Mouse (Mus musculus) hindbrain, embryonic 10.5 days (tissue): Measurements from ENCODE around the gene Gm9970. TPM values are rescaled to one million over a fixed set of nuclear protein-coding genes. Genes with fewer than 3 reads are reported as not detected.

Experiments used
- DNase-seq: peaks from one replicate; pipeline ENCODE4 v3.0.0-alpha.2; 2017; ENCODE audit warnings: low spot score
- H3K27ac ChIP-seq: fragments of 300-500 bp; sonication (generic); 2 replicates; pipeline ENCODE4 v1.5.1; 2016; ENCODE audit warnings: mild to moderate bottlenecking, moderate library complexity
- H3K27me3 ChIP-seq: fragments of 300-500 bp; sonication (generic); 2 replicates; pipeline ENCODE4 v1.6.1; 2016; ENCODE audit warnings: mild to moderate bottlenecking; ENCODE audit not compliant: poor library complexity, insufficient read depth, severe bottlenecking
- H3K36me3 ChIP-seq: fragments of 300-500 bp; sonication (generic); 2 replicates; pipeline ENCODE4 v1.6.1; 2016; ENCODE audit warnings: mild to moderate bottlenecking, moderate library complexity
- H3K4me1 ChIP-seq: fragments of 300-500 bp; sonication (generic); replicated peaks from 2 replicates; pipeline ENCODE4 v1.6.1; 2016; ENCODE audit warnings: mild to moderate bottlenecking
- H3K4me3 ChIP-seq: fragments of 300-500 bp; sonication (generic); 2 replicates; pipeline ENCODE4 v1.5.1; 2016; ENCODE audit warnings: mild to moderate bottlenecking, moderate library complexity
- H3K9me3 ChIP-seq: fragments of 300-500 bp; sonication (generic); 2 replicates; pipeline ENCODE4 v1.6.1; 2016; ENCODE audit warnings: mild to moderate bottlenecking, moderate library complexity
- WGBS: fragments of 180-500 bp; shearing (Covaris S2); methylation state at CpG from one replicate; pipeline ENCODE4 v1.1.7; 2016; 5-methylcytosine and 5-hydroxymethylcytosine counted together
- polyA plus RNA-seq: library from polyadenylated mRNA; unstranded; fragments of >200 nt; fragmentation: Nextera tagmentation; extraction: Ambion mirVana; gene quantifications from 2 replicates; pipeline ENCODE4 v1.2.1, GENCODE M21; 2016

Gene Gm9970
- 0.30 TPM in 1 of 2 replicates, not detected in the other for polyA plus RNA-seq

- WGBS: 1% methylated on average over 103 of the region's 103 CpGs
- Histone ChIP-seq H3K4me3 (peak within 1 kb of the TSS; percentile 96), H3K27ac (peak within 1 kb of the TSS; percentile 98), H3K27me3 (no peaks in the 10 kb centered on the region), H3K36me3 (peaks cover 25% of the 10 kb centered on the region), H3K4me1 (peaks cover 17% of the 10 kb centered on the region), H3K9me3 (0 out of 2 replicates have a peak, but pooled peaks cover 2% of the 10 kb centered on the region)
- DNase-seq: peak; percentile 96
Observed at GRCm38 (mm10) chr5:31240637-31241521, at the start of gene Gm9970, which contains the start of gene Nrbp1. Gene Gm9970 (minus strand): TSS chr5:31241232. Gene Nrbp1 (plus strand): TSS chr5:31240864.

GRCm38 (mm10) chr5:31289626-31290230 lies 48.7 kb upstream of the Gm9970 start:
- Histone ChIP-seq H3K9me3 (no peaks in the 10 kb centered on the region), H3K27me3 (no peaks in the 10 kb centered on the region), H3K4me3 (peak overlapping the region; percentile 58), H3K27ac (peak overlapping the region; percentile 81; the same call in 1 of the 2 replicates), H3K36me3 (peaks cover 47% of the 10 kb centered on the region), H3K4me1 (peaks cover 32% of the 10 kb centered on the region)
- DNase-seq: no peak
- 85% methylated on average over 3 of the region's 3 CpGs for WGBS

GRCm38 (mm10) chr5:31288655-31289054 lies 47.6 kb upstream of the Gm9970 start:
- Histone ChIP-seq H3K27me3 (no peaks in the 10 kb centered on the region), H3K4me3 (no peak overlapping the region), H3K27ac (no peak overlapping the region), H3K4me1 (peaks cover 21% of the 10 kb centered on the region), H3K36me3 (peaks cover 50% of the 10 kb centered on the region), H3K9me3 (no peaks in the 10 kb centered on the region)
- no peak for DNase-seq
- WGBS: 81% methylated on average over 3 of the region's 3 CpGs

GRCm38 (mm10) chr5:31288225-31288624 lies 47.2 kb upstream of the Gm9970 start:
- H3K9me3 ChIP-seq: no peaks in the 10 kb centered on the region
- no peak overlapping the region for H3K4me3 ChIP-seq
- peaks cover 21% of the 10 kb centered on the region for H3K4me1 ChIP-seq
- WGBS: 76% methylated on average over 4 of the region's 4 CpGs
- H3K36me3 ChIP-seq: peaks cover 50% of the 10 kb centered on the region
- DNase-seq: no peak
- H3K27ac ChIP-seq: no peak overlapping the region
- H3K27me3 ChIP-seq: no peaks in the 10 kb centered on the region

- Histone ChIP-seq H3K9me3 (no peaks in the 10 kb centered on the region), H3K36me3 (peaks cover 87% of the 10 kb centered on the region), H3K4me3 (no peak overlapping the region), H3K4me1 (no peaks in the 10 kb centered on the region), H3K27ac (no peak overlapping the region), H3K27me3 (no peaks in the 10 kb centered on the region)
- 90% methylated on average over 20 of the region's 20 CpGs for WGBS
- no peak for DNase-seq
Observed at GRCm38 (mm10) chr5:31279245-31279988, 38.4 kb upstream of the Gm9970 start.

- H3K4me3 ChIP-seq: no peak overlapping the region
- H3K27me3 ChIP-seq: no peaks in the 10 kb centered on the region
- WGBS: 92% methylated on average over 6 of the region's 6 CpGs
- H3K36me3 ChIP-seq: peaks cover 86% of the 10 kb centered on the region
- no peak overlapping the region for H3K27ac ChIP-seq
- no peak for DNase-seq
- H3K4me1 ChIP-seq: no peaks in the 10 kb centered on the region
- no peaks in the 10 kb centered on the region for H3K9me3 ChIP-seq
Observed at GRCm38 (mm10) chr5:31273018-31273417, 32.0 kb upstream of the Gm9970 start.

GRCm38 (mm10) chr5:31267686-31268085 lies 26.7 kb upstream of the Gm9970 start:
- WGBS: 72% methylated on average over 6 of the region's 6 CpGs
- Histone ChIP-seq H3K27ac (no peak overlapping the region), H3K27me3 (no peaks in the 10 kb centered on the region), H3K4me3 (no peak overlapping the region), H3K9me3 (no peaks in the 10 kb centered on the region), H3K4me1 (no peaks in the 10 kb centered on the region), H3K36me3 (peaks cover 95% of the 10 kb centered on the region)
- no peak for DNase-seq

- Histone ChIP-seq H3K4me3 (no peak overlapping the region), H3K9me3 (no peaks in the 10 kb centered on the region), H3K36me3 (peaks cover 96% of the 10 kb centered on the region), H3K27me3 (no peaks in the 10 kb centered on the region), H3K27ac (no peak overlapping the region), H3K4me1 (no peaks in the 10 kb centered on the region)
- no peak for DNase-seq
- 95% methylated on average over 7 of the region's 7 CpGs for WGBS
Observed at GRCm38 (mm10) chr5:31266101-31266500, 25.1 kb upstream of the Gm9970 start.

- Histone ChIP-seq H3K27me3 (no peaks in the 10 kb centered on the region), H3K36me3 (peaks cover 94% of the 10 kb centered on the region), H3K9me3 (no peaks in the 10 kb centered on the region), H3K4me3 (no peak overlapping the region), H3K27ac (no peak overlapping the region), H3K4me1 (0 out of 2 replicates have a peak, but pooled peaks cover 5% of the 10 kb centered on the region)
- 92% methylated on average over 11 of the region's 11 CpGs for WGBS
- no peak for DNase-seq
Observed at GRCm38 (mm10) chr5:31257616-31258015, 16.6 kb upstream of the Gm9970 start.

- peaks cover 9% of the 10 kb centered on the region for H3K27me3 ChIP-seq
- no peaks in the 10 kb centered on the region for H3K9me3 ChIP-seq
- H3K27ac ChIP-seq: no peak overlapping the region
- no peak for DNase-seq
- H3K4me3 ChIP-seq: no peak overlapping the region
- H3K4me1 ChIP-seq: peaks cover 21% of the 10 kb centered on the region
- WGBS: 77% methylated on average over 2 of the region's 2 CpGs
- peaks cover 94% of the 10 kb centered on the region for H3K36me3 ChIP-seq
Observed at GRCm38 (mm10) chr5:31255971-31256370, 14.9 kb upstream of the Gm9970 start.

GRCm38 (mm10) chr5:31255381-31255780 lies 14.3 kb upstream of the Gm9970 start:
- no peak for DNase-seq
- peaks cover 26% of the 10 kb centered on the region for H3K4me1 ChIP-seq
- H3K36me3 ChIP-seq: peaks cover 94% of the 10 kb centered on the region
- H3K4me3 ChIP-seq: no peak overlapping the region
- H3K27ac ChIP-seq: no peak overlapping the region
- 89% methylated on average over 2 of the region's 2 CpGs for WGBS
- H3K9me3 ChIP-seq: no peaks in the 10 kb centered on the region
- H3K27me3 ChIP-seq: peaks cover 14% of the 10 kb centered on the region

GRCm38 (mm10) chr5:31254901-31255300 lies 13.9 kb upstream of the Gm9970 start:
- H3K27me3 ChIP-seq: peaks cover 14% of the 10 kb centered on the region
- WGBS: 91% methylated on average over 8 of the region's 8 CpGs
- H3K36me3 ChIP-seq: peaks cover 94% of the 10 kb centered on the region
- no peak for DNase-seq
- peaks cover 26% of the 10 kb centered on the region for H3K4me1 ChIP-seq
- no peaks in the 10 kb centered on the region for H3K9me3 ChIP-seq
- H3K4me3 ChIP-seq: no peak overlapping the region
- no peak overlapping the region for H3K27ac ChIP-seq
